Mouse (Mus musculus): ENCODE data around the gene Fbll1.

GRCm38 (mm10) chr11:35827714-35828113 is 29.0 kb upstream of the Fbll1 start:
- TF ChIP-seq POLR2A (IDR thresholded peaks at IDR 0.05; ENCODE audit: low read depth, low read length) (no peak), CTCF (IDR thresholded peaks at IDR 0.05; ENCODE audit: borderline replicate concordance, insufficient read depth, low read length) (no peak)
